Mouse (Mus musculus): Measurements from ENCODE around the gene Myrip.
"Not testable (repeated sequence)": the region's sequence is repeated elsewhere in the genome, so short reads cannot be mapped to it uniquely, and the experiment has no call there.

Gene Myrip

DNA sequence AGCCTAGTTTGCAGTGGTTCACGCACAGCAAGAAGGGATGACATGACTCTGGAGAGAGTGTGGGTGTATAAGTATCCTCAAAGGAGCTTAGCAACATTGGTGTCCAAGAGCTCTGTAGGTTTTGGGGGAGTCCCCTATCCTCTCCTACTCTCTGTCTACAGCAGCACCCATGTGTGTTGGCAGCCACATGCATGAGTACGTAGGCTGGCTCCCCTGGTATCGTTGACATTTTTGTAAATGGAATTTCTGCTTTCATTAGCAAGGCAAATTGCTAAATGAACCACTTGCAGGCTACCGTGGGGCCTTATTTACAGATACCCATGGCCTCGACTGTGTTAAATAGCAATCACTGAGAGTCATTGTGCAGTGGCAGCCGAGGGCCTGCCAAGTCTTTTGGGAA is 71.0 kb downstream of the Myrip start:
- DNase-seq (ENCODE audit: extremely low read depth, low read depth, low spot score), result no peak

DNA sequence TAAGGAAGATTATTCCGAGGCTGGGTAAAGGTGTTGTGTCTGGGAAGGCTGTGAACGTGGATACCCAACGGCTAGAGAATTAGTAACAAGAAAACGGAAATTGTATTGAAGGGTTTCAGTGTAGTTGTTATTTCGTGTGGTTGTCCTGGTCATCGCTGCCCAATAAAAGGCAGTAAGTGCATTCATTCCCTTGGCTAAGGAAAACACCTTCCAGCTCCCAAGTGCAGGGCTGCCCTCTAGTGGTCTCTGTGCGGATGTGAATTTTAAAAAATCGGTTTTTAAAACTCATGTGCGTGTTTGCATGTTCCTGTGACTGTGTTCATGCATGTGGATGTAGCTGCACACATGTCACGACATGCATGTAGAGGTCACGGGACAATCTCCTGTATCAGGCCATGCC is 76.4 kb downstream of the Myrip start:
- DNase-seq (ENCODE audit: extremely low read depth, low read depth, low spot score), result no peak

DNA sequence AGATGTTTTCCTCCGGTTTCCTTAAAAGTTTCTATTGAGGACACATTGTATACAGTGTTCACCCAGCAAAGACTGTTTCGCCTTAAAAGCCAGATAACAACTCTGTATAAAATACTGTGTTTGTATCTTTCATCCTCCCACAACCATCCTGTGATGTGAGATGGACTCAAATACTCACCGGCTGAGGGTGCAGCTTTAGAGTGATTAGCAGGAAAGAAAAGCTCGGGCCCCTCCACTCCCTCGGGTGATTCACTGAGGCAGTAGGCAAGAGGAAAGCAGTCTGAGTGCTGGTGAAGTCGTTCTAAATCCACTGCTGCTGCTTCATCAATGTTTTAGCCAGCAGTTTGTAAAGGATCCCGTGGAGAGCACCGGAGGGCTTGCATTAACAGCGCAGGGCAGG is 93.9 kb downstream of the Myrip start:
- no peak for DNase-seq (ENCODE audit: extremely low read depth, low read depth, low spot score)

DNA sequence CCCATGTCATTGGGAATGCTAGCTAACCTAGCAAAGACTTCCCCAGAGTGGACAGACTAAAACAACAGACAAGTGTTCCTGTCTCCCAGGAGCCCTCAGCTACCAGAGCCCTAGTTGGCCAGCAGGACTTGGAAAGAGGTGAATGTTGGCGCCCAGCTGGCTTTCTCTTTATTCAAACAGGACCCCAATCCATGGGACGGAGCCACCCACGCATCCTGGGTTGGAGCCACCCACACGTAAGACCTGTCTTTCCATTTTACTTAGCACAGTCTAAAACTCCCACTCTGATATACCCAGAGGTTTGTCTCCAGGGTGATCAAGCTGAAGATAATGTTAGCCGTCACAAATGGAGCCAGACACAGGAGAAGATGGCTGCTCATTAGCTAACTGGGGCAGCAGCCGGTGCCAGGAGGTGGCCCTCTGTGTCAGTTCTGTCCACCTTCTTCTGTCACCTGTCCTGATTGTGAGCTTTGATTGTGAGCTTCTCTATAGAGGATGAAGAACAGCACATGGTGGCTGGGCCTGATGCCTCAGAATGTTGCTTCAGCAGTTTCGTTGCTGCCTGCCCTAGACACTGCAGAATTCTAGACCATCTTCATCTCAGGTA is 95.4 kb downstream of the Myrip start:
- no peak for DNase-seq (ENCODE audit: extremely low read depth, low read depth, low spot score)

- no peak for DNase-seq (ENCODE audit: extremely low read depth, low read depth, low spot score)
Observed at GRCm38 (mm10) chr9:120398289-120398688, 97.0 kb downstream of the Myrip start.

- not testable (repeated sequence) for DNase-seq (ENCODE audit: extremely low read depth, low read depth, low spot score)
Observed at GRCm38 (mm10) chr9:120399537-120399936, 98.2 kb downstream of the Myrip start.

- no peak for DNase-seq (ENCODE audit: extremely low read depth, low read depth, low spot score)
Observed at GRCm38 (mm10) chr9:120402368-120402767, 101.1 kb downstream of the Myrip start.

- no peak for DNase-seq (ENCODE audit: extremely low read depth, low read depth, low spot score)
Observed at GRCm38 (mm10) chr9:120403661-120404060, 102.3 kb downstream of the Myrip start.

DNA sequence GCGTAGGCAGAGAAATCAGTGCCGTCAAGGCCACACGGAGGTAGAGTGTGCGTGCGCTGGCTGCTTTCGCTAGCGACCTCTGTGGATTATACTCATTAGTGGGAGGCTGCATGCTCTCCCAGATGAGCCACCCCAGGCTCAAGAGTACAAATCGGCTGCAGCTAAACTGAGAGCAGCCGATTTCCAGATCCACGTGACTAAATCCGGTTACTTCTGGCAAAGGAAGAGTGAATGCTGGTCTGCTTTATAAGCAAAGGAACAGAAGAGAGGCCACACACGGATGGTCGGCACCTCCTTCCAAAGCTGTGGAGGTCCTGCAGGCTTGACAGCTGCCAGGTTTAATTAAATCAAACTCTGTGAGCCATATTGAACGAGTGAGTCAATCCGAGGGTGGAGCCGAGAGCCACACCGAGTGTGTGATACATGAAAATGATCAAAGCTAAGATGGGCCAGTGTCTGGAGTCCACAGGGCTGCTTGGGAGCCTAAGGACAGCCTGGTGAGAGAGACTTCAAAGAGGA is 108.4 kb downstream of the Myrip start:
- no peak for DNase-seq (ENCODE audit: extremely low read depth, low read depth, low spot score)

GRCm38 (mm10) chr9:120410421-120410820 is 109.1 kb downstream of the Myrip start:
- DNase-seq (ENCODE audit: extremely low read depth, low read depth, low spot score), result no peak

DNA sequence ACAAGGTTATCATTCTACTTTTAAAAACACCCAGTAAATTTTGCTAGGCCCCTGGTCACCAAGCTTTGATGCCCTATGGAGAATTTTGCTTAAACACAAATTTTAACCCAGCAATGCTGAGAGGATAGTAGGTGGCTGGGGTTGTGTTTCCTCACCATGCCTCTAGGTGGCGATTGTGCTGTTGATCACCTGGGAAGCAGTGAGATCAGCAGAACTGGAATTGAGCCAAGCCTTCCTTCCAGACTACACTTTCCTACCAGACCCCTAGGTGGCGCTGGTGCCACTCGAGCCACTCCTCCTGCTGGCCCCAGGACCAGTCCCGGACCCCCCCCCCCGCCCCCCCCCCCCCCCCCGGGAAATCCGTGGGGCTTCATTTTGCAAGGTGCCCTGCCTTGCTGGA is 114.2 kb downstream of the Myrip start:
- no peak for DNase-seq (ENCODE audit: extremely low read depth, low read depth, low spot score)

DNA sequence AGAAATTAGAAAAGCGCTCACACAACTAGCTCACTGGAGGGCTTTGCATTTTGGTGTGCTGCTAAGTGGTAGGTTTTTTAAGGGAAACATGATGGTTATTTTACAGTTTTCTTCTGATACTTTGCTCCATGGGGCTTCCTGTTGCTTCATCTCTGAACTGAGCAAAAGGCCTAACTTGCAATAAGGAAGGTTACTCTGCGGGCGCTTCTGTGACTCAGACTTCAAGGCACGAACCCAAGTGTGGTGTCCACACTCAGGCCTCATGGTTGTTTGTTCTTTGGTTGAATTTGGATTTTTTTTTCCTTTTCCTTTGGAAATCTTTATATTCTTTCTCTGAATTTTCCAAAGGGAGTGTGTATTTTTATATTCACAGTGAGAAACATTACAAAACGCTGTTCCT is 114.8 kb downstream of the Myrip start:
- DNase-seq (ENCODE audit: extremely low read depth, low read depth, low spot score), result no peak

DNA sequence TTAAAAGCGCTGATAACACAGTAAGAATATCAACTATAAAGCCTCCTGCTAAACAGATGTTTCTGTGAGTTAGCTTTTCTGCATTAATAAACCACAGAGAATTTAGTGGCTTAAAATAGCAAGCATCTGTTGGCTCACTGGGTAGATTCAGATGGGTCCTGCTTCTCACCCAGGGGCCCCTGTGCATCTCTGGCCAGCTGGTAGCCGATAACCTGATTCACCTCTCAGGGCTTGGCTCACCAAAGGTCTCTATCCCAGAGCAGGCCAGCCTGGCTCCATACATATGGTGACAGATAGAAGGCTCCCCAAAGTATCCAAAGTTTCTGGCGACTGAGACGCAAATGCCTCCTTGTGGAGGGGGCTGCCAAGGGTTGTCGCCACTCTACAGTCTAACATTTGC is 115.4 kb downstream of the Myrip start:
- DNase-seq (ENCODE audit: extremely low read depth, low read depth, low spot score), result no peak

GRCm38 (mm10) chr9:120418582-120418981 is 117.3 kb downstream of the Myrip start:
- no peak for DNase-seq (ENCODE audit: extremely low read depth, low read depth, low spot score)

DNA sequence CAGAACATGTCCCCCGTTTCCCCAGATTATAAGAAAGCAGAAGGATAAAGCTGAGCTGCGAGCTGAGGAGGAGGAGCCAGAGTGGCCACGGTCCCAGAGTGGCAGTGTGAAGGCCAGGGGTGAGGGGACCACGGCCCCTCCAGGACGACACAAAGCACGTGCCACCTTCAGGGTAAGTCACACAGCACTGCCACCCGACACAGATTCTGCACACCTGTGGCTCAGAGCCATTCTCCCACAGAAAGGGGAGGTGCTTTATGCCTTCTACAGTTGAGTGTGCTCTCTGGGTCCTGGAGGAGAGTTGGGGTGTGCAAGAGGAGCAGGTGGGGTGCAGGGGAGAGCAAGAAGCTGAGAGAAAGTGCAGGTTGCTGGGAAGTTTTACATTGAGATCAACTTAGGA is 123.3 kb downstream of the Myrip start:
- DNase-seq (ENCODE audit: extremely low read depth, low read depth, low spot score), result no peak

DNA sequence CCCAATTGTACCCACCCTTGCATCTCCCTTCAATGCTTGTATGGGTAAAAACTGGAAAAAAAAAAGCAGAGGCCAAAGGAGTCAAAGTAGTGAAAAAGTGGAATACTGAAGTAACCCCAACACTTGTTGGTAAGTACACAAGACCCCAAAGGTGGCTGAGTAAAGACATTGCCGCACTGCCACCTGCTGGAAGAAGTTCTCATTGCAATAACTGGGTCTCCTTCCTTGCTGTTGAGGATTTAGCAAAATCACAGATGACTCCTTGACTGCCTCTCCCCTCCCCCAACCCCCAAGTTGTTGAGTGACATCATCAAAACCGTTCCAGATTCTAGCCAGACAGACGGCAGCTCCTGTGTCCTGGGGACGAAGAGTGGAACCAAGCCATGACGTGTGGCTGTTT is 124.5 kb downstream of the Myrip start:
- DNase-seq (ENCODE audit: extremely low read depth, low read depth, low spot score), result no peak

- no peak for DNase-seq (ENCODE audit: extremely low read depth, low read depth, low spot score)
Observed at GRCm38 (mm10) chr9:120428181-120428580, 126.9 kb downstream of the Myrip start.

GRCm38 (mm10) chr9:120433747-120434146 is 132.4 kb downstream of the Myrip start:
- no peak for DNase-seq (ENCODE audit: extremely low read depth, low read depth, low spot score)

DNA sequence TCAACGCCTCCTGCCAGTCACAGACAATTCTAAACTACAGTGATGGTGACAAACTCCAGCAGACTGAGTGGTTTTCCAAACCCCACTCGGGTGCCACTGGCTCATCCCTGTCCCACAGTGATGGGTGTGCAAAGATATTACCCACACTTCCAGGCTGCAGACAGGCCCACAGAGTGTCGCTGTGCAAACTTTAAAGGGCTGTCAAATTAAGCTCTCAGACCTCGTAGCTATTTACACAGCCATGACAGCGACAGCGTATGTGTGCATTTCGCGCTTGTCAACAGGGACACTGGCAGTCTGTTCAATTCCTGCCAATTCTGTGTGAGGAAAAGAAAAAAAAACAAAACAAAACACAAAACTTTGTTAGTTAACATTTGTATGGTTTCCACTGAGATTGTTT is 134.5 kb downstream of the Myrip start:
- no peak for DNase-seq (ENCODE audit: extremely low read depth, low read depth, low spot score)

GRCm38 (mm10) chr9:120436854-120437253 is 135.5 kb downstream of the Myrip start:
- no peak for DNase-seq (ENCODE audit: extremely low read depth, low read depth, low spot score)

DNA sequence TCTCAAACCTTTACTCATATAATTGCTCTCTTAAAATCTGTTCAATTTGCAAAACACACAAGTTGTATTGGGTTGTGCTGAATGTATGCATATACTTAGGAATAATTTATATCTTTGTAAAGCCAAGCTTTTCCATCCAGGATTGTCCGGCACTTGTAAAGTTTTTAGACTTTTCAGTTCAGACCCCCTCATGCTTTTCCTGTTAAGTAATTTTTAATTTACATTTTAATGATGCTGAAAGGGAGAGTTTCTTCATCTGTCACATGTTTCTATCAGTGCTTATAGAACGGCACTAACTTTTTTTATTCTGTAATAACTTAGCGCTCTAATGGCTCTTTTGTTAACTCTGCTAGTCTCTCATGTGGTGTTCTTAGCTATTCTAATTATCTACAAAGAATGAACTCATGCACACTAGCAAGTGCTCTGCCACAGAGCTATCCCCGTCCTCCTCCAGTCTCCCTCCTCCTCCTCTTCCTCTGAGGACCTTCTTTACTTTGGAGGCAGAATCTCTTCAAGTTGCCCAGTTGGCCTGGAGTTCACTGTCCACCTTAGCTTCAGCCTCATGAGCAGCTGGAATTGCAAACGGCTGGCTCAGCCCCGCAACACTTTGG is 136.1 kb downstream of the Myrip start:
- no peak for DNase-seq (ENCODE audit: extremely low read depth, low read depth, low spot score)

DNA sequence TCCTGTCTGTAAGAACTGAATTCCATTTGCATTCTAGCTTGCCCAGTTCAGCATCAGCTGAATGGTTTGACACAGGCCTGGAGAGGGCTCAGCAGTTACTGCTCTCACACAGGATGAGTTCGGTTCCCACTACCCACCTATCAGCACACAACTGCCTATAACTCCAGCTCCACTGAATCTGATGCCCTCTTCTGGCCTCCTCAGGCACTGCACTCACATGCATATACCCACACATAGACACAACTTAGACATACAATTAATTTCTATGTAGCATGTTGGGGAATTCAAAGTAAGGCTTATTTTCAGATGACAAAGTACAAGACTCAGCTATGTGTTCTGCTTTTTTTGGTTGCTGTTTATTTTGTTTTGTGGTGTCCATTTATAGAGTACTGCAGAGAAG is 137.0 kb downstream of the Myrip start:
- DNase-seq (ENCODE audit: extremely low read depth, low read depth, low spot score), result no peak

GRCm38 (mm10) chr9:120438781-120439180 is 137.5 kb downstream of the Myrip start:
- DNase-seq (ENCODE audit: extremely low read depth, low read depth, low spot score), result peak; percentile 21
